Mouse (Mus musculus) A20 (cell line): ENCODE measurements at regions not wholly inside any gene's neighbourhood (a gene's known extent, or its start where the extent isn't known, plus 50 kb on each side); places are given as distances from the start of the nearest gene placed in this dataset.

Experiments used
- DNase-seq: peaks from one replicate; pipeline ENCODE4 v3.0.0-alpha.2; 2011; ENCODE audit warnings: low read depth, low spot score

GRCm38 (mm10) chr4:26016071-26016470 is 216.0 kb upstream of the Fut9 start:
- DNase-seq, result peak; percentile 23

DNA sequence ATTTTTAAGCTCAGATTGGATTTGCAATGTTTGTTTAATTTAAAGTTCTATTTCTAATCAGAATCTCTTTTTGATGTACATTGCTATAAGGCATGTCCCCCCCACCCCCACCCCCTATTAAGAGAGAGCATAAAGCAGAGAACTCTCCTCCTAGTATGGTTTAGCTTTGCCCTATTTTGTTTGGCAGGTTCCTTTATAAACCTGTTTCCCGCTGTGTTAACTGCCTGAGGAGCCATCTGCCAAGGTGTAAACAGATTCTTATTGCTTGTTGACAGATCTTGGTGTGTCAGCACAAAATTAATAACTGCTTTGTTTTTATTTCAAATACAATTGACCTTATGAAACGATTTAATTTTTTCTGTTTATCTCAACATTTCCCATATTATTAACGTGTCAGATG is 200.3 kb upstream of the Fut9 start:
- no peak for DNase-seq

DNA sequence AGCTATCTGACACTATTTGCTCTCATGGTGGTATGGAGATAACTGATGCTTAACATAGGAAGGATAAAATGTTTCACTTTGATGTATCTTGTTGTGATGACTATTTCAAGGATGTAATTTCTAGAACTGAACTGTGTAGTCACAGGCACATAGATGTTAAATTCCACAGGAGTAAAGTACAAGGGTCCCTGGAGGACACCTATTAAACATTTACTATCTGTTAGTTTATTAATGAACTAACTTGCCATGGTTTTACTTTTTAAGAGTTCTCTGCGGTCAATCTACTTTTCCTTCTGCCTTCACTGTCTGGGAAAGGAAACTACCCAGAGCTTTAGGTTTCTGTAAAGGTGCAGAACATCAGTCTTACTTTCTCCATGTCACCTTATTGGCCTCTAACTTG is 198.5 kb upstream of the Fut9 start:
- no peak for DNase-seq

GRCm38 (mm10) chr4:25955696-25956348 is 155.8 kb upstream of the Fut9 start:
- no peak for DNase-seq

- no peak for DNase-seq
These were observed 132.5 kb upstream of the Fut9 start for GRCm38 (mm10) chr4:25932546-25932945.

GRCm38 (mm10) chr4:25895381-25895980 is 95.4 kb upstream of the Fut9 start:
- DNase-seq, result no peak

DNA sequence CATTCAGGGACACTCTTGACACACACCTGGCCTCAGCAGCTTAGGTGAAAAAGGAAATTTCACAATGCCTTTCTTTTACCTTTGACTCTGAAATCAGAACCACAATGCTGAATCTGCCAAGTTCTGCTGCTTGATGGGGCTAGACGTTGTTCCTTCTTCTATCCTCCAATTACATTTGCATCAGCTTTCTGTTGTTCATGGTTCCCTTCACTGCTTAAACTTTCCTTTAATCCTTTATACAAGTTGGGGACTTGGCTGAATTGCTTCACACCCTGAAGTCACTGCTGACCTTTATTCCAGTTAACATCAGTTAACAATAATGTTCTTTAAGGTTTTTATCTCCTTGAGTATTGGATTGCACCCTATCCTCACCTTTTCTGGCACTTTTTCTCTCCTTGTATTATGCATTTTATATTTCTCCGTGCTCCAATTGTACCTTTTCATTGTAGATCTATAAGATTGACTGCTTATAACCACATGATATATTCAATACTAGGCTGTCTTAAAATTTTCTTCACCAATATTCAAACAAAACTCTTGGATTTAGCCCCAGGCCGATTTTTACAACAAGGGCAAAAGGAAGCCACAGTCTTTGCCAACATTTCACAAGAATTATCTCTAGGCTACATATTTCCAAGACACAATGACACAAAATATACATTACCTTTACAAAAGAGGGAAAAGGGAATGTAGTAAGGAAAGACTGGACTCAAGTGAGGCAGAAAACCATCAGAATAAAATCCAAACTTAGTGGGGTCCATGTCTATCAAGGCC is 92.0 kb upstream of the Fut9 start:
- no peak for DNase-seq
